Mouse (Mus musculus) testis, postnatal 10 days (tissue): ENCODE measurements at regions not wholly inside any gene's neighbourhood (a gene's known extent, or its start where the extent isn't known, plus 50 kb on each side); places are given as distances from the start of the nearest gene placed in this dataset.

Source experiments
- DNase-seq: peaks from one replicate; pipeline ENCODE4 v3.0.0; 2021; ENCODE audit warnings: low spot score

DNA sequence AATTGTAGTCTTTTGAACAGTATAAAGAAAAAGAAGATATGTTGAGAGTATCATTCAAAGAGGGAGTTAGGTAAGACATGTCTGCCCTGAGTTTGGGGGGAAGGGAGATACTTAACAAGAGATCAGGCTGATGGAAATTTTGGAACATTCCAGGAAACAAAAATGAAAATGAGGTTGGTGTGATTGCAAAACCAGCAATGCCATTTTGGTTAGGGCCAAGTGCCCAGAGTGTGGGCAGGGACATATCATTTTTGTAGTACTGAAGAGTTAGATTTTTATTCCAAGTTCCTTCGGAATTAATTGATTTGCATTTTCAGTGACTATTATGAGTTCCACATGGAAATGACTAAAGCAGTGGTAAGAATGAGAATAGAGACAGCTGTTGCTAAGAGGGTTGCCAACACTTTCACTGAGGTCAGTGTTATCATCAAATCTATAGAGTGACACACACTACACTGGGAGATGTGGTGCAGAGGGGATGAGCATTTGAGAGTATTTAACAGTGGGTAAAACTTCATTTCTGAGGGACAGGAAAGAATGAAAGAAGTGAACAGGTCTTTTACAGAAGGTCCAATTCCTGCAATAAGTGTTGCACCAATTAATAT lies 105.1 kb upstream of the Erbb4 start:
- no peak for DNase-seq

DNA sequence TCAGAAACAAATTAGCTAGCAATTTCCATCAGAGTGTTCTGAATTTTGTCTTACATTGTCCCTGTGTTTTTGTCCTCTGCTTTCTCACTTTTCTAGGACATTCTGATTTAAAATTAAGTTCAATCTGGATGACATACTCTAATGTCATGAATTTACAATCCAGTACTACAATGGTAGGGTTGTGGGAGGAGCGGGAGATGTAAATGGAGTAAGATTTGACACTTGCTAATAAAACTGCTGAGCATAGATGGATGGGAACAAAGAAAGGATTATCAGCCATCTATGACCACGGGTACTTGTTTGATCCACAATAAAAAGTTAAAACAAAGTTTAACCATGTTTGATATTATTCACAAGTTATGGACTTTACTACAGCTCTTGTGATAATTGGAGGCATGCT lies 94.9 kb upstream of the Erbb4 start:
- DNase-seq = no peak

DNA sequence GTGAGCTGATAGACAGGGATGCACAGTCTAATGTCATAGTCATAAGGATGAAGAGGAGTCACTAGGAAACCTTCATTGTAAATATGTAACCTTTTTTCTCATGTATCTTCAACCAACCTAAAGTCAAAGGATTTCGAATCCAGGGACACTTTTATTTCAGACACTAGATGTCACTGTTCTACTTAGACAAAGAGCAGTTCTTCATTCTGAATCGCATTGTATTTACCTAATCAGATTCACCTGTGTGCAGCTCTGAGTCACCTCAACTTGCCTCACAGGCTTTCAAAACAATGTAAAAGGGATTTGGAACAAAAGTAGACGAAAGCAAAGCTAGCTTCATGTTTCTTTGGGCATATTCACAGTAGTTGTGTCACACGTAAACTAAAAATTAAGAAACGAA lies 57.3 kb upstream of the Erbb4 start:
- no peak for DNase-seq
